Mouse (Mus musculus) embryonic facial prominence, embryonic 14.5 days (tissue): Measurements from ENCODE around the gene Ints11. TPM values are rescaled to one million over a fixed set of nuclear protein-coding genes. Genes with fewer than 3 reads are reported as not detected.
A peak's percentile ranks its signal among the peaks of the same experiment; 100 is the strongest.

ENCODE experiments used
- ATAC-seq: fragments of 200-750 bp; cut with Nextera tagmentation; 2 replicates; pipeline ENCODE4 v1.8.0; 2017; ENCODE audit warnings: low read depth, moderate number of reproducible peaks, moderate TSS enrichment
- DNase-seq: peaks from one replicate; pipeline ENCODE4 v3.0.0-alpha.2; 2015; ENCODE audit warnings: low spot score
- H3K27ac ChIP-seq: fragments of 300-500 bp; sonication (generic); replicated peaks from 2 replicates; pipeline ENCODE4 v1.5.1; 2014; ENCODE audit warnings: low read depth, mild to moderate bottlenecking, low read length, moderate library complexity
- H3K27me3 ChIP-seq: fragments of 300-500 bp; sonication (generic); replicated peaks from 2 replicates; pipeline ENCODE4 v1.6.1; 2014; ENCODE audit warnings: low read length; ENCODE audit not compliant: control insufficient read depth, insufficient read depth
- H3K36me3 ChIP-seq: fragments of 300-500 bp; sonication (generic); 2 replicates; pipeline ENCODE4 v1.6.1; 2014; ENCODE audit warnings: low read length, mixed read lengths; ENCODE audit not compliant: control insufficient read depth, insufficient read depth
- H3K4me1 ChIP-seq: fragments of 300-500 bp; sonication (generic); 2 replicates; pipeline ENCODE4 v1.6.1; 2014; ENCODE audit warnings: antibody characterized with exemption, low read length; ENCODE audit not compliant: control insufficient read depth, insufficient read depth
- H3K4me2 ChIP-seq: fragments of 300-500 bp; sonication (generic); 2 replicates; pipeline ENCODE4 v1.6.1; 2014; ENCODE audit warnings: low read depth, mild to moderate bottlenecking, low read length, moderate library complexity, mixed read lengths
- H3K4me3 ChIP-seq: fragments of 300-500 bp; sonication (generic); 2 replicates; pipeline ENCODE4 v1.5.1; 2014; ENCODE audit warnings: low read depth, mild to moderate bottlenecking, low read length
- H3K9ac ChIP-seq: fragments of 300-500 bp; sonication (generic); 2 replicates; pipeline ENCODE4 v1.6.1; 2014; ENCODE audit warnings: low read depth, mild to moderate bottlenecking, low read length, moderate library complexity, mixed read lengths
- H3K9me3 ChIP-seq: fragments of 300-500 bp; sonication (generic); 2 replicates; pipeline ENCODE4 v1.6.1; 2016; ENCODE audit warnings: low read length; ENCODE audit not compliant: control insufficient read depth
- WGBS: fragments of 180-500 bp; shearing (Covaris S2); extraction: QIAGEN DNeasy Blood & Tissue Kit; methylation state at CpG from one replicate; pipeline ENCODE4 v1.1.7; 2014; 5-methylcytosine and 5-hydroxymethylcytosine counted together
- polyA plus RNA-seq: library from polyadenylated mRNA; unstranded; fragments of >200 nt; fragmentation: Nextera tagmentation; extraction: Ambion mirVana; gene quantifications from 2 replicates; pipeline ENCODE4 v1.2.1, GENCODE M21; 2014

Gene Ints11
- polyA plus RNA-seq, 1 experiment from 2014 or later = 53.5 TPM

- no peaks in the 10 kb centered on the region for H3K27me3 ChIP-seq
- H3K9me3 ChIP-seq = no peaks in the 10 kb centered on the region
- DNase-seq (peak; percentile 29), ATAC-seq (no peak)
- 77% methylated on average over 3 of the region's 3 CpGs for WGBS
- no peak overlapping the region for H3K4me2 ChIP-seq
- H3K36me3 ChIP-seq = peaks cover 84% of the 10 kb centered on the region
- H3K4me3 ChIP-seq = no peak overlapping the region
- H3K27ac ChIP-seq = no peak overlapping the region
- no peak overlapping the region for H3K9ac ChIP-seq
- no peaks in the 10 kb centered on the region for H3K4me1 ChIP-seq
Measured at GRCm38 (mm10) chr4:155901205-155901604, 31.9 kb downstream of the Ints11 start.

GRCm38 (mm10) chr4:155903246-155903645 lies 33.9 kb downstream of the Ints11 start:
- H3K4me2 ChIP-seq = no peak overlapping the region
- H3K27ac ChIP-seq = no peak overlapping the region
- WGBS = 95% methylated on average over 8 of the region's 13 CpGs
- DNase-seq = no peak
- H3K9ac ChIP-seq = no peak overlapping the region
- H3K27me3 ChIP-seq = no peaks in the 10 kb centered on the region
- H3K9me3 ChIP-seq = no peaks in the 10 kb centered on the region
- no peaks in the 10 kb centered on the region for H3K4me1 ChIP-seq
- no peak for ATAC-seq
- H3K4me3 ChIP-seq = no peak overlapping the region
- peaks cover 79% of the 10 kb centered on the region for H3K36me3 ChIP-seq

GRCm38 (mm10) chr4:155904318-155905102 lies 35.2 kb downstream of the Ints11 start:
- ATAC-seq (no peak), DNase-seq (peak; percentile 16)
- H3K4me2 ChIP-seq = no peak overlapping the region
- H3K9me3 ChIP-seq = no peaks in the 10 kb centered on the region
- no peak overlapping the region for H3K9ac ChIP-seq
- no peaks in the 10 kb centered on the region for H3K4me1 ChIP-seq
- peaks cover 67% of the 10 kb centered on the region for H3K36me3 ChIP-seq
- H3K27me3 ChIP-seq = no peaks in the 10 kb centered on the region
- H3K4me3 ChIP-seq = no peak overlapping the region
- no peak overlapping the region for H3K27ac ChIP-seq
- 90% methylated on average over 13 of the region's 13 CpGs for WGBS

- H3K4me2 ChIP-seq = no peak overlapping the region
- H3K36me3 ChIP-seq = peaks cover 58% of the 10 kb centered on the region
- no peak overlapping the region for H3K4me3 ChIP-seq
- ATAC-seq = no peak
- no peaks in the 10 kb centered on the region for H3K9me3 ChIP-seq
- DNase-seq = no peak
- no peak overlapping the region for H3K27ac ChIP-seq
- no peaks in the 10 kb centered on the region for H3K4me1 ChIP-seq
- no peaks in the 10 kb centered on the region for H3K27me3 ChIP-seq
- 87% methylated on average over 13 of the region's 13 CpGs for WGBS
- no peak overlapping the region for H3K9ac ChIP-seq
Measured at GRCm38 (mm10) chr4:155905634-155906033, 36.3 kb downstream of the Ints11 start.

GRCm38 (mm10) chr4:155906125-155906524 lies 36.8 kb downstream of the Ints11 start:
- Histone ChIP-seq H3K9me3 (no peaks in the 10 kb centered on the region), H3K4me3 (no peak overlapping the region), H3K4me1 (no peaks in the 10 kb centered on the region), H3K4me2 (no peak overlapping the region), H3K27me3 (no peaks in the 10 kb centered on the region), H3K9ac (no peak overlapping the region), H3K36me3 (peaks cover 53% of the 10 kb centered on the region), H3K27ac (no peak overlapping the region)
- ATAC-seq (no peak), DNase-seq (no peak)
- WGBS = 84% methylated on average over 9 of the region's 9 CpGs

- no peak for ATAC-seq
- Histone ChIP-seq H3K9ac (no peak overlapping the region), H3K4me1 (no peaks in the 10 kb centered on the region), H3K27ac (no peak overlapping the region), H3K36me3 (peaks cover 45% of the 10 kb centered on the region), H3K27me3 (no peaks in the 10 kb centered on the region), H3K9me3 (no peaks in the 10 kb centered on the region), H3K4me3 (no peak overlapping the region), H3K4me2 (no peak overlapping the region)
- 88% methylated on average over 11 of the region's 11 CpGs for WGBS
- no peak for DNase-seq
Measured at GRCm38 (mm10) chr4:155907003-155907402, 37.7 kb downstream of the Ints11 start.

GRCm38 (mm10) chr4:155908281-155908680 lies 38.9 kb downstream of the Ints11 start:
- H3K4me2 ChIP-seq = no peak overlapping the region
- ATAC-seq (no peak), DNase-seq (no peak)
- no peaks in the 10 kb centered on the region for H3K4me1 ChIP-seq
- no peak overlapping the region for H3K9ac ChIP-seq
- H3K36me3 ChIP-seq = peaks cover 32% of the 10 kb centered on the region
- no peak overlapping the region for H3K27ac ChIP-seq
- no peaks in the 10 kb centered on the region for H3K9me3 ChIP-seq
- no peak overlapping the region for H3K4me3 ChIP-seq
- H3K27me3 ChIP-seq = no peaks in the 10 kb centered on the region
- WGBS = 81% methylated on average over 7 of the region's 7 CpGs

GRCm38 (mm10) chr4:155908751-155909150 lies 39.4 kb downstream of the Ints11 start:
- Histone ChIP-seq H3K9me3 (no peaks in the 10 kb centered on the region), H3K27ac (no peak overlapping the region), H3K4me2 (no peak overlapping the region), H3K4me1 (no peaks in the 10 kb centered on the region), H3K36me3 (peaks cover 27% of the 10 kb centered on the region), H3K4me3 (no peak overlapping the region), H3K27me3 (no peaks in the 10 kb centered on the region), H3K9ac (no peak overlapping the region)
- ATAC-seq (no peak), DNase-seq (no peak)
- WGBS = 90% methylated on average over 4 of the region's 4 CpGs

GRCm38 (mm10) chr4:155932031-155932430 lies 62.7 kb downstream of the Ints11 start:
- no peak overlapping the region for H3K4me3 ChIP-seq
- DNase-seq (no peak), ATAC-seq (no peak)
- no peak overlapping the region for H3K9ac ChIP-seq
- H3K27me3 ChIP-seq = no peaks in the 10 kb centered on the region
- no peaks in the 10 kb centered on the region for H3K9me3 ChIP-seq
- H3K4me2 ChIP-seq = no peak overlapping the region
- no peaks in the 10 kb centered on the region for H3K36me3 ChIP-seq
- H3K4me1 ChIP-seq = no peaks in the 10 kb centered on the region
- no peak overlapping the region for H3K27ac ChIP-seq
- 81% methylated on average over 1 of the region's 1 CpGs for WGBS
